Mouse (Mus musculus) midbrain, embryonic 12.5 days (tissue): ENCODE data around the gene Ciapin1. TPM values are rescaled to one million over a fixed set of nuclear protein-coding genes. Genes with fewer than 3 reads are reported as not detected.

Experiments
- ATAC-seq: fragments of 200-750 bp; cut with Nextera tagmentation; 2 replicates; pipeline ENCODE4 v1.8.0; 2017; ENCODE audit warnings: low read depth, moderate TSS enrichment, moderate library complexity; ENCODE audit not compliant: low FRiP score
- H3K27ac ChIP-seq: fragments of 300-500 bp; sonication (generic); replicated peaks from 2 replicates; pipeline ENCODE4 v1.5.1; 2016; ENCODE audit warnings: mild to moderate bottlenecking
- H3K27me3 ChIP-seq: fragments of 300-500 bp; sonication (generic); 2 replicates; pipeline ENCODE4 v1.6.1; 2016; ENCODE audit warnings: mild to moderate bottlenecking
- H3K36me3 ChIP-seq: fragments of 300-500 bp; sonication (generic); 2 replicates; pipeline ENCODE4 v1.6.1; 2016
- H3K4me1 ChIP-seq: fragments of 300-500 bp; sonication (generic); 2 replicates; pipeline ENCODE4 v1.6.1; 2016
- H3K4me2 ChIP-seq: fragments of 300-500 bp; sonication (generic); replicated peaks from 2 replicates; pipeline ENCODE4 v1.6.1; 2016; ENCODE audit warnings: mild to moderate bottlenecking, moderate library complexity
- H3K4me3 ChIP-seq: fragments of 300-500 bp; sonication (generic); 2 replicates; pipeline ENCODE4 v1.5.1; 2016; ENCODE audit warnings: mild to moderate bottlenecking
- H3K9ac ChIP-seq: fragments of 300-500 bp; sonication (generic); replicated peaks from 2 replicates; pipeline ENCODE4 v1.6.1; 2016; ENCODE audit warnings: mild to moderate bottlenecking, moderate library complexity
- H3K9me3 ChIP-seq: fragments of 300-500 bp; sonication (generic); 2 replicates; pipeline ENCODE4 v1.6.1; 2016; ENCODE audit warnings: mild to moderate bottlenecking
- WGBS: fragments of 180-500 bp; shearing (Covaris S2); methylation state at CpG from one replicate; pipeline ENCODE4 v1.1.7; 2016; 5-methylcytosine and 5-hydroxymethylcytosine counted together
- polyA plus RNA-seq: library from polyadenylated mRNA; unstranded; fragments of >200 nt; fragmentation: Nextera tagmentation; extraction: Ambion mirVana; gene quantifications from 2 replicates; pipeline ENCODE4 v1.2.1, GENCODE M21; 2016

Ciapin1 gene
- polyA plus RNA-seq, 1 experiment from 2014 or later, result 192 TPM

- WGBS, result 9% methylated on average over 10 of the region's 11 CpGs
- Histone ChIP-seq H3K9ac (no peak overlapping the region), H3K4me3 (no peak overlapping the region), H3K4me1 (peaks cover 19% of the 10 kb centered on the region), H3K36me3 (no peaks in the 10 kb centered on the region), H3K4me2 (peak overlapping the region; percentile 15; the same call in 1 of the 2 replicates), H3K27ac (no peak overlapping the region), H3K9me3 (no peaks in the 10 kb centered on the region), H3K27me3 (0 out of 2 replicates have a peak, but pooled peaks cover 10% of the 10 kb centered on the region)
- no peak for ATAC-seq
Observed at GRCm38 (mm10) chr8:94781838-94782235, 56.3 kb downstream of the Ciapin1 start.

- no peak for ATAC-seq
- H3K4me1 ChIP-seq, result peaks cover 19% of the 10 kb centered on the region
- H3K9me3 ChIP-seq, result no peaks in the 10 kb centered on the region
- no peak overlapping the region for H3K27ac ChIP-seq
- 0 out of 2 replicates have a peak, but pooled peaks cover 10% of the 10 kb centered on the region for H3K27me3 ChIP-seq
- H3K9ac ChIP-seq, result no peak overlapping the region
- no peaks in the 10 kb centered on the region for H3K36me3 ChIP-seq
- H3K4me2 ChIP-seq, result peak overlapping the region; percentile 15; the same call in 1 of the 2 replicates
- H3K4me3 ChIP-seq, result no peak overlapping the region
- WGBS, result 54% methylated on average over 7 of the region's 7 CpGs
Observed at GRCm38 (mm10) chr8:94781155-94781837, 56.9 kb downstream of the Ciapin1 start.

GRCm38 (mm10) chr8:94780491-94781154, 57.5 kb downstream of the Ciapin1 start:
- H3K4me2 ChIP-seq, result no peak overlapping the region
- H3K27me3 ChIP-seq, result 0 out of 2 replicates have a peak, but pooled peaks cover 13% of the 10 kb centered on the region
- no peaks in the 10 kb centered on the region for H3K9me3 ChIP-seq
- no peak overlapping the region for H3K4me3 ChIP-seq
- WGBS, result 80% methylated on average over 21 of the region's 21 CpGs
- H3K27ac ChIP-seq, result no peak overlapping the region
- no peak overlapping the region for H3K9ac ChIP-seq
- peaks cover 19% of the 10 kb centered on the region for H3K4me1 ChIP-seq
- no peak for ATAC-seq
- H3K36me3 ChIP-seq, result no peaks in the 10 kb centered on the region

GRCm38 (mm10) chr8:94779534-94780294, 58.4 kb downstream of the Ciapin1 start:
- H3K36me3 ChIP-seq, result no peaks in the 10 kb centered on the region
- 0 out of 2 replicates have a peak, but pooled peaks cover 17% of the 10 kb centered on the region for H3K27me3 ChIP-seq
- ATAC-seq, result no peak
- WGBS, result 94% methylated on average over 16 of the region's 16 CpGs
- H3K4me1 ChIP-seq, result peaks cover 19% of the 10 kb centered on the region
- H3K27ac ChIP-seq, result no peak overlapping the region
- no peaks in the 10 kb centered on the region for H3K9me3 ChIP-seq
- no peak overlapping the region for H3K4me3 ChIP-seq
- no peak overlapping the region for H3K9ac ChIP-seq
- no peak overlapping the region for H3K4me2 ChIP-seq

DNA sequence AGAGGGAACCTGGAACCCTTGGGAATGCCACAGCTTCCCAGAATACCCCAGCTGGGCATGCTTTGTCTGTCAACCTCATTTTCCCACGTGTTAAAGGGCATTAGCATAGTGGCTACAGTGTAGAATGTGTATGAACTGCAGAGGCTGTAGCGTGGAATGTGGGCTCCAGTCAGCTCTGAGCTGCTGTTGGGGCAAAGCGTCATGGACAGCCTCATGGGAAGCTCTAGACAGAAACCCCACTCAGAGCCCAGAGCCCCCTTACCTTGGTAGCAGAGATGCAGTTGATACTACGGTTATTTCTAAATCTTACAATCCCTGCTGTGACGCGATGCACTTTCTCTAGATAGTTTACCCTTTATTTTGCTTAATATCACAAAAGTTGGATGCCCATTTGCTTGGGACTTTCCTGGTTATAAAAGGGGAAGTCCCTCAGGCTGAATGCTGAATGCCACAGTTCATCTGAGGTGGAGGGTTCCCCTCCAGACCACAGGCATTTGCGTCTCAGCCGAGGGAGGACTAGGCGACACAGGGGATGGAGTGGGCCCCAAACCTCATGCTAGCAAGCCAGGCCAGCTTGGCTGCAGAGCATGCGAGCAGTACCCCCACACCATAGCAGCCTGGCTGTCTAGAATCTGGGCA, 59.1 kb downstream of the Ciapin1 start:
- no peak overlapping the region for H3K4me3 ChIP-seq
- H3K9me3 ChIP-seq, result no peaks in the 10 kb centered on the region
- 81% methylated on average over 10 of the region's 10 CpGs for WGBS
- H3K27me3 ChIP-seq, result peaks cover 20% of the 10 kb centered on the region; the same call in 1 of the 2 replicates
- ATAC-seq, result no peak
- H3K4me1 ChIP-seq, result peaks cover 24% of the 10 kb centered on the region
- no peak overlapping the region for H3K9ac ChIP-seq
- H3K4me2 ChIP-seq, result no peak overlapping the region
- no peak overlapping the region for H3K27ac ChIP-seq
- H3K36me3 ChIP-seq, result no peaks in the 10 kb centered on the region

GRCm38 (mm10) chr8:94778473-94778872, 59.7 kb downstream of the Ciapin1 start:
- H3K36me3 ChIP-seq, result no peaks in the 10 kb centered on the region
- H3K9ac ChIP-seq, result no peak overlapping the region
- H3K4me3 ChIP-seq, result no peak overlapping the region
- peaks cover 30% of the 10 kb centered on the region for H3K4me1 ChIP-seq
- no peak overlapping the region for H3K4me2 ChIP-seq
- H3K9me3 ChIP-seq, result no peaks in the 10 kb centered on the region
- H3K27me3 ChIP-seq, result peaks cover 25% of the 10 kb centered on the region
- WGBS, result 69% methylated on average over 5 of the region's 5 CpGs
- ATAC-seq, result no peak
- no peak overlapping the region for H3K27ac ChIP-seq

DNA sequence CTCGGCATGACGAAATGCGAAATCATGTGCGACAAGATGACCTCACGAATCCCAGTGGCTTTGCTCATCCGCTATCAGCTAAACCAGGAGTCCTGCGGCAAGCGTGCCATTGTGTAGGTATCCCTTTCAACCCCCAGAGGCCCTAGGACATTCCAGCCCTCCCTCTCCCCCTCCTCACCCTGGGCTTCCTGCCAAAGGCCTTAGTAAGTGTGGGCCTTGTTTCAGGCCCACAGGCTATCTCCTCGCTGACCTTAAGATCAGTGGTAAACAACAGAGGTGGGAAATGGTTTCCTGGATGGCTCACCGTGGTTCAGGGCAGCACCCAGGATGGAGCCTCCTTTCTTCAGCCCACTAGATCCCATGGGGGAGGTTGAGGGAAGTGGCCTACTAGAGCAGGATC, 60.1 kb downstream of the Ciapin1 start:
- Histone ChIP-seq H3K27me3 (peaks cover 29% of the 10 kb centered on the region), H3K4me2 (no peak overlapping the region), H3K4me3 (no peak overlapping the region), H3K9me3 (no peaks in the 10 kb centered on the region), H3K27ac (no peak overlapping the region), H3K4me1 (peaks cover 34% of the 10 kb centered on the region), H3K9ac (no peak overlapping the region), H3K36me3 (no peaks in the 10 kb centered on the region)
- ATAC-seq, result no peak
- WGBS, result 77% methylated on average over 10 of the region's 10 CpGs

GRCm38 (mm10) chr8:94776346-94776745, 61.8 kb downstream of the Ciapin1 start:
- no peak for ATAC-seq
- 87% methylated on average over 2 of the region's 2 CpGs for WGBS
- peaks cover 44% of the 10 kb centered on the region for H3K4me1 ChIP-seq
- no peaks in the 10 kb centered on the region for H3K9me3 ChIP-seq
- no peak overlapping the region for H3K4me2 ChIP-seq
- H3K9ac ChIP-seq, result no peak overlapping the region
- no peak overlapping the region for H3K4me3 ChIP-seq
- H3K36me3 ChIP-seq, result no peaks in the 10 kb centered on the region
- H3K27ac ChIP-seq, result no peak overlapping the region
- peaks cover 41% of the 10 kb centered on the region for H3K27me3 ChIP-seq

DNA sequence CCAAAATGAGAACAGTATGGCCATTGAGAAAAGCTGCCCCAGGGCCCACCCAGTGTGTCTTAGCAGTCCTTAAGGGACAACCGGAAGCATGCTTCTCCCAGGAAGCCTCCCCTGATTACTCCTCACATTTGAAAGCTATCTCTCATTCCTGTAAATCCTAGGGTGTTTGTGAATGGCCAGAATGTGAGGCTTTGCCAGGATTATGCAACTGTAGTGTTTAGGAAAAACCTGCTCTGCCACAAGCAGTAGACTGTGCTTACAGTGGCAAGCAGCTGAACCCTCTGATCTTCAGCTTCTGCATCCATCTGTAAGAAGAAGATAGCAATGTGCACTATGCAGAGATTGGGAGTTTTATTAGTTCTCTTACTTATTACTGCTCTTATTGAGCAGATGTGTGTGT, 63.6 kb downstream of the Ciapin1 start:
- ATAC-seq, result no peak
- no peak overlapping the region for H3K4me2 ChIP-seq
- H3K4me3 ChIP-seq, result no peak overlapping the region
- no peak overlapping the region for H3K9ac ChIP-seq
- H3K27me3 ChIP-seq, result peaks cover 56% of the 10 kb centered on the region
- H3K4me1 ChIP-seq, result peaks cover 46% of the 10 kb centered on the region
- WGBS, result 90% methylated on average over 1 of the region's 1 CpGs
- no peak overlapping the region for H3K27ac ChIP-seq
- H3K9me3 ChIP-seq, result no peaks in the 10 kb centered on the region
- no peaks in the 10 kb centered on the region for H3K36me3 ChIP-seq

GRCm38 (mm10) chr8:94773700-94774171, 64.4 kb downstream of the Ciapin1 start:
- 13% methylated on average over 12 of the region's 12 CpGs for WGBS
- Histone ChIP-seq H3K27me3 (peaks cover 57% of the 10 kb centered on the region), H3K27ac (no peak overlapping the region), H3K36me3 (no peaks in the 10 kb centered on the region), H3K4me3 (peak overlapping the region; percentile 55), H3K9ac (peak overlapping the region; percentile 24; the same call in 1 of the 2 replicates), H3K4me2 (peak overlapping the region; percentile 94), H3K9me3 (no peaks in the 10 kb centered on the region), H3K4me1 (peaks cover 46% of the 10 kb centered on the region)
- ATAC-seq, result no peak

DNA sequence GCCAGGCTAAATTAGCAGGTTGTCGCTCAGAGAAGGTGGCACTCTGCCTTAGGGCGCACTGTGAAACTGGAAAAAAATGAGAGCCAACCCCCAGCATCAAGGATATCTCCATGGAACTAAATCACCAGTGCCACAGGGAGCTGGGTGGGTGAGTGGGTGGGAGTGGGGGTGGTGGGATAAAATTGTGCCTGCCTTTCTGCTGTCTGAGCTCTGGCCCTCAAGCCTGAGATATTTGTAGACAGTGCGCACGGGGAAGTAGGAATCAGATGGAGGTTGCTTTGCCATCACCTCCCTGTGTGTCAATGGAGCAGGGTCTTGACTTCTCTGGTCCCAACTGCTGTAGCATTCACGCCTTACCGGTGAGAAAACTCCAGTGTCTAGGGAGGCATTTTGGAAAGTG, 65.1 kb downstream of the Ciapin1 start:
- H3K4me1 ChIP-seq, result peaks cover 39% of the 10 kb centered on the region
- 45% methylated on average over 6 of the region's 6 CpGs for WGBS
- H3K27me3 ChIP-seq, result peaks cover 57% of the 10 kb centered on the region
- ATAC-seq, result no peak
- H3K9ac ChIP-seq, result no peak overlapping the region
- peak overlapping the region; percentile 94 for H3K4me2 ChIP-seq
- no peaks in the 10 kb centered on the region for H3K9me3 ChIP-seq
- no peak overlapping the region for H3K27ac ChIP-seq
- H3K4me3 ChIP-seq, result peak overlapping the region; percentile 55
- no peaks in the 10 kb centered on the region for H3K36me3 ChIP-seq
